Mouse (Mus musculus) midbrain, embryonic 10.5 days (tissue): ENCODE data around the gene Gm6993. TPM values are rescaled to one million over a fixed set of nuclear protein-coding genes. Genes with fewer than 3 reads are reported as not detected.

ENCODE experiments used
- DNase-seq: peaks from one replicate; pipeline ENCODE4 v3.0.0-alpha.2; 2017; ENCODE audit warnings: low spot score
- H3K27ac ChIP-seq: fragments of 300-500 bp; sonication (generic); replicated peaks from 2 replicates; pipeline ENCODE4 v1.5.1; 2016; ENCODE audit warnings: mild to moderate bottlenecking
- H3K27me3 ChIP-seq: fragments of 300-500 bp; sonication (generic); 2 replicates; pipeline ENCODE4 v1.6.1; 2016; ENCODE audit warnings: low read depth, mild to moderate bottlenecking; ENCODE audit not compliant: poor library complexity, severe bottlenecking
- H3K36me3 ChIP-seq: fragments of 300-500 bp; sonication (generic); 2 replicates; pipeline ENCODE4 v1.6.1; 2016; ENCODE audit warnings: mild to moderate bottlenecking, moderate library complexity
- H3K4me1 ChIP-seq: fragments of 300-500 bp; sonication (generic); 2 replicates; pipeline ENCODE4 v1.6.1; 2016
- H3K4me3 ChIP-seq: fragments of 300-500 bp; sonication (generic); 2 replicates; pipeline ENCODE4 v1.5.1; 2016; ENCODE audit warnings: mild to moderate bottlenecking, moderate library complexity
- H3K9me3 ChIP-seq: fragments of 300-500 bp; sonication (generic); replicated peaks from 2 replicates; pipeline ENCODE4 v1.6.1; 2016; ENCODE audit warnings: mild to moderate bottlenecking
- WGBS: fragments of 180-500 bp; shearing (Covaris S2); methylation state at CpG from one replicate; pipeline ENCODE4 v1.1.7; 2016; 5-methylcytosine and 5-hydroxymethylcytosine counted together
- polyA plus RNA-seq: library from polyadenylated mRNA; unstranded; fragments of >200 nt; fragmentation: Nextera tagmentation; extraction: Ambion mirVana; gene quantifications from 2 replicates; pipeline ENCODE4 v1.2.1, GENCODE M21; 2016

Gm6993 gene
- polyA plus RNA-seq, 1 experiment from 2014 or later = not detected

DNA sequence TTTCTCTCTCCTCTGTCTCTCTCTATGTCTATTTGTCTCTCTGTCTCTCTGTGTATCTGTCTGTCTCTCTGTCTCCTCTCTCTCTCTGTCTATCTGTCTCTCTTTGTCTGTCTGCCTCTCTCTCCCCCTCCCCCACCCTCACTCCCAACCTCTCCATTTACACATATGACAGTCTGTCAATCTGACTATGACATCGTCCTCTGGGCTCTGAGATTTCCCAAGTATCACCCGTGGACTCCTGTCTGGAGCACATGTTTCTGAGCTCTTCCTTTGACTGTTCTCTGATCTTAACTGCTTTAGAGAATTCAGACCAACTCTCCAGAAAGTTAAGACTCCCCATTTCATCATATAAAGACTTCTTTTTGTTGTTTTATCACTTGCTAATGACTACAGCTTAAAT is 18.3 kb upstream of the Gm6993 start:
- Histone ChIP-seq H3K9me3 (no peaks in the 10 kb centered on the region), H3K4me3 (no peak overlapping the region), H3K36me3 (no peaks in the 10 kb centered on the region), H3K4me1 (peaks cover 10% of the 10 kb centered on the region), H3K27me3 (no peaks in the 10 kb centered on the region), H3K27ac (no peak overlapping the region)
- 38% methylated on average over 2 of the region's 2 CpGs for WGBS
- no peak for DNase-seq

GRCm38 (mm10) chr12:31222741-31223140 is 17.8 kb upstream of the Gm6993 start:
- no peaks in the 10 kb centered on the region for H3K9me3 ChIP-seq
- WGBS = 28% methylated on average over 3 of the region's 3 CpGs
- H3K4me3 ChIP-seq = no peak overlapping the region
- no peak for DNase-seq
- H3K27me3 ChIP-seq = no peaks in the 10 kb centered on the region
- H3K36me3 ChIP-seq = no peaks in the 10 kb centered on the region
- peaks cover 10% of the 10 kb centered on the region for H3K4me1 ChIP-seq
- H3K27ac ChIP-seq = no peak overlapping the region

- Histone ChIP-seq H3K27ac (no peak overlapping the region), H3K36me3 (no peaks in the 10 kb centered on the region), H3K4me3 (no peak overlapping the region), H3K4me1 (peaks cover 18% of the 10 kb centered on the region), H3K9me3 (no peaks in the 10 kb centered on the region), H3K27me3 (no peaks in the 10 kb centered on the region)
- DNase-seq = no peak
- 44% methylated on average over 8 of the region's 8 CpGs for WGBS
Observed at GRCm38 (mm10) chr12:31225451-31225850, 15.1 kb upstream of the Gm6993 start.

DNA sequence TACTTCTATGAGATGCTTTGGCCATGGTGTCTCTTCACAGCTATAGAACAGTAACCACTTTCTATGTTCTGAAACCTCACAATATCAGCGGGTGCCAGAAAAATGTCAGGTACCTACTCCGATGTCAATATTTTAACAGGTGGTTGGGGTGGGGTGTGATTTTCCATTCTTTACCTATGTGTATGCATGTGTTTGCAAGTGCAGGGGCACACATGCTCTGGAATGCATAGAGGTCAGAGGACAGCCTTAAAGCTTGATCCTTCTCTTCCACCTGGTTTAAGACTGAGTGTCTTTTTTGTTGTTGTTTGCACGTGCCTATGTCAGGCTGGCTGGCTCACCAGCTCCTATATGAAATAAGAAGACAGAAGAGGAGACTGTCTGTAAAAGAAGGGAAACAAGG is 13.4 kb upstream of the Gm6993 start:
- 87% methylated on average over 3 of the region's 3 CpGs for WGBS
- Histone ChIP-seq H3K27me3 (no peaks in the 10 kb centered on the region), H3K27ac (no peak overlapping the region), H3K4me3 (no peak overlapping the region), H3K36me3 (no peaks in the 10 kb centered on the region), H3K9me3 (no peaks in the 10 kb centered on the region), H3K4me1 (peaks cover 17% of the 10 kb centered on the region)
- no peak for DNase-seq

DNA sequence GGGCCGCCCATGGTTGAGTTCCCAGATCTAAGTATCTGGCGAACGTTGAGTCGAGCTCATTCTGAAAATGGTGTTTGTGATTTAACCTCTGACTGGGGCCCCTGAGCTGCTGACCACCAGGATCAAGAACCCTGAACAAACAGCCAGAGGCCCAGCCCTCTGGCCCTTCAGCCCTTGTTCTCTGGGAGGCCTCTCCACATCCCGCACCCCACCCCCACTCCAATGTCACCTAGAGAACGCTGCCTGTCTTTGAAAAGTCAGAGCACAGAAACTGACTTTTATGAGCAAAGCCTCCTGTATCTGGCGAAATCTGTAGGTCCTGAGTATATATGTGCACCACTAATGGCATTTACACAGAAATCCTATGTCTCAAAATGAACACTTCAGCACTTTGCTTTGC is 11.7 kb upstream of the Gm6993 start:
- 57% methylated on average over 7 of the region's 7 CpGs for WGBS
- peaks cover 8% of the 10 kb centered on the region for H3K4me1 ChIP-seq
- DNase-seq = no peak
- H3K4me3 ChIP-seq = no peak overlapping the region
- H3K9me3 ChIP-seq = no peaks in the 10 kb centered on the region
- H3K36me3 ChIP-seq = no peaks in the 10 kb centered on the region
- H3K27ac ChIP-seq = no peak overlapping the region
- H3K27me3 ChIP-seq = no peaks in the 10 kb centered on the region

- WGBS = 85% methylated on average over 1 of the region's 1 CpGs
- Histone ChIP-seq H3K27ac (no peak overlapping the region), H3K9me3 (no peaks in the 10 kb centered on the region), H3K4me3 (no peak overlapping the region), H3K27me3 (no peaks in the 10 kb centered on the region), H3K4me1 (peaks cover 16% of the 10 kb centered on the region), H3K36me3 (no peaks in the 10 kb centered on the region)
- no peak for DNase-seq
Observed at GRCm38 (mm10) chr12:31232635-31233034, 7.9 kb upstream of the Gm6993 start.

DNA sequence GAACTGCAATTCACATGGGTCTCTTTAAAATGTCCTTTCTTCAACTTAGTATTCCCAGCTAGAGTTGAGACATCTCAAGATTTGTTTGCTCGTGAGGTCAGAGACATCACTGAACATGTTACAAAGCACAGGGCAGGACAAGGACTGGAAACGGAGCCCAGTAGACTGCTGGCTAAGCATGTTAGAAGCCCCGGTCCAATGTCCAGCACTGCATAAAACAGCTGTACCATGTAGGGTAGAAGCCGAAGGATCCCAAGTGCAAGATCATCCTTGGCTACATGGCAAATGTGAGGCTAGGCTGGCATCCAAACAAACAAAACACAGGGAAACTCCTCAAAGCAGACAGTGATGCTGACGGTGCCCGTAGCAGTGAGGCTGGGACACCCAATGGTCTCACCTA is 5.6 kb upstream of the Gm6993 start:
- DNase-seq = no peak
- Histone ChIP-seq H3K27ac (no peak overlapping the region), H3K36me3 (no peaks in the 10 kb centered on the region), H3K4me1 (peaks cover 8% of the 10 kb centered on the region), H3K27me3 (no peaks in the 10 kb centered on the region), H3K4me3 (no peak overlapping the region), H3K9me3 (no peaks in the 10 kb centered on the region)
- WGBS = 92% methylated on average over 6 of the region's 6 CpGs

DNA sequence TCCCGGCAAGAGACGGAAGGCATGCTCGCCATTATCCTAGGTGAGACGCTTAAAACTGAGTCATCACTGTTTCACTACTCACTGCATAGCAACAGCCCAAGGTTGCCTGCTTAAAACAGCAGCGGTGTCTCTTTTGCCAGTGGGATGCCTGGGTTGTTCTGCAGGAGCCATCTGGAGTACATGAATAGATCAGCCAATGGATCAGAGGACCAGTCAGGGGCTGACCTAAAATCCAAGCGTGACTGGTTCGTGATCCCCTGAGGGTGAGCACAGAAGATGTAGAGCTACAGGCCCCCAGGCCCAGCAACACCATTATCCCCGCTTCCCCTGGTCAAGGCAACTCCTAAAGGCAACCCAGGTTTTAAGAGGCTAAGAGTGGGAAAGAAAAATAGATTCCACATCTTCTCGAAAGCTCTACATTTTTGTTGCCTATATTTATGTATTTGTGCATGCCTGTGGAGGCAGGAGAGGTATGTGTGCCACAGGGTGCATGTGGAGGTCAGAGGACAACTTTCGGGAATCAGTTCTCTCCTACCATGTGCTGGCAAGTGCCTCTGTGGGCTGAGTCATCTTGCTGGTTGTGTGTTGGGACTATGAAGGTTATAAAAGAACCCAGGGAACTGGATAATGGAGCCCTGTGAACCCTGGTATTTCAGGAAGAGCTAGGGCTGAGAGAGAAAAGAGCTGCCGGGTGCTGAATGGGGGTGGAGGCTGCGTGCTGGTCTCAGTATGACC is 3.5 kb upstream of the Gm6993 start:
- WGBS = 67% methylated on average over 12 of the region's 12 CpGs
- H3K4me1 ChIP-seq = peaks cover 8% of the 10 kb centered on the region
- H3K9me3 ChIP-seq = no peaks in the 10 kb centered on the region
- no peak overlapping the region for H3K4me3 ChIP-seq
- DNase-seq = no peak
- H3K27me3 ChIP-seq = no peaks in the 10 kb centered on the region
- no peak overlapping the region for H3K27ac ChIP-seq
- no peaks in the 10 kb centered on the region for H3K36me3 ChIP-seq

DNA sequence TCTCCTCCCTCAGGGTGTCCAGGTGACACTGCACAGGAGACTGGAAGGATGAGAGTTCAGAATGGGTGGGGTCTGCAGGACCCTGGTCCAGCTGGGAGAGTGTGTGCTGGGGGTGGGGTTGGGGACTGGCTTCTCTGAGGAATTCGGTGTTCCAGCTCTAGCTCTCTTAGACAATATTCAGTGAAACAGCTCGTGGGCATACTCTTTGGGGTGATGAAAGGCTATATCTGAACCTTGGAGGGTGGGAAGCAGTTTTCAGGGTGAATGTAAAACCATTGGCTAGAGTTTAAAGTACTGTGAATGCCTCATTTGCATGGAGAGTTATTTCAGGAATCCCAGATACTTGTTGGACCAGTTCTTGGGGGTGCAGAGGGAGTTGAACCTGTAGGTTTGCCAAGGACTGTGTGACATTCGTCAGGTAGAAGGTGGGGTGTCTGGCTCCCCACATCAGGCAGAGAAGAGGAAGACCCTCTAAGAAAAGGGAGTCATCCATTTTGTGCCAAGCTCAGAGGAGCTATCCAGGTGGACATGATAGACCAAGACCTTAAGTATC is 1.5 kb upstream of the Gm6993 start:
- Histone ChIP-seq H3K4me1 (peaks cover 8% of the 10 kb centered on the region), H3K27me3 (no peaks in the 10 kb centered on the region), H3K9me3 (no peaks in the 10 kb centered on the region), H3K27ac (no peak overlapping the region), H3K36me3 (no peaks in the 10 kb centered on the region), H3K4me3 (no peak overlapping the region)
- DNase-seq = no peak
- WGBS = 76% methylated on average over 3 of the region's 3 CpGs

DNA sequence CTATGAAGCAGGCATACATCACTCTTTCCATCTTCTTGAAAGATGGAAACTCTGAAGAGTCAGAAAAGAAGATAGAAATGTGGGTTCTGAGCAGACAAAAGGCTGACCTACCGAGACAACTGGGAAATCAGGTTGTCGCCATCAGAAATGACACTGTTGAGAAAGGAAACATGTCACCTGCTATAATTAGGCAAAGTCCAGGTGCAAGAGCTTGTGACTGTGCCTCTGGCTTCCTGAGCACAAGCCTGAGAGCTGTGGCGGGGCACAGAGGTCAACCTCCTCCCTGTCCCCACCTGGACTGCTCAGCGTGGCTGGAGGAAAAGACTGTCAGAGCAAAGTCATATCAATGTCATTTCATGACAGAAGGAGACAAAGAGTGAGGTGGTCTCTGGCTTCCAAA is 772 bp upstream of the Gm6993 start:
- Histone ChIP-seq H3K27me3 (no peaks in the 10 kb centered on the region), H3K4me3 (no peak overlapping the region), H3K36me3 (no peaks in the 10 kb centered on the region), H3K4me1 (peaks cover 8% of the 10 kb centered on the region), H3K9me3 (no peaks in the 10 kb centered on the region), H3K27ac (no peak overlapping the region)
- 80% methylated on average over 4 of the region's 4 CpGs for WGBS
- no peak for DNase-seq

DNA sequence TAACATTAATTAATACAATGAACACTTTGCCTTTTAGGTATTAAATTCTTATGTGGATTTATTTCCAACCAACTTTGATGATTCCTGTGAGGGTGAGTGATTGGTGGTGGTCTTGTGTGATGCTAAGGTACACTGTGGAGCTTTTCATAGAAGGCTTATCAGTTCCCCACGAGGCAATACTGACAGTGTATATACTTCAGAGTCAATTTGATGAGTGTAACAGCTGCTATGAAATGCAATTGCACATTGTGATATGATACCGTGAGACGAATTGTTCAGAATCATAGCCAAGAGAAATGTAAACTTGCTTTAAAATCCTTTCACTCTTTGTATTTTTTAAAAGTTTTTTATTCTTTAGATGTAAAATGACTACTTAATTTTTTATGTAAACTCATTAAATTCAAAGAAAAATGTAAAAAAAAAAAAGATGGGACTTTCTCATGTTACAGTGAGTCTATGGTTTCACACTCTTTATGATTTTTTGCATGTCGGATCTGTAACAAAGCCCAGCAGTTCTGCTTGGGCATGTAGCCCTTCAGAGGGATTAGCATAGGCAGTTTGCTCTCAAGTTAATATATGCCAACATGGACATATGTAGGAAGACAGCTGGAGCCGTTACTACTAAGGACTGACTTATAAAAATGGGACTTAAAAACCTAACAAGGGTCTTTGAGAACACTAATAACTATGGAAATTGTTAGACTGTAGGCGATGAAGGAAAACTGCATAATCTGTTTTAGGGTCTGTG is 1.2 kb downstream of the Gm6993 start:
- Histone ChIP-seq H3K4me1 (peaks cover 15% of the 10 kb centered on the region), H3K27me3 (no peaks in the 10 kb centered on the region), H3K4me3 (no peak overlapping the region), H3K36me3 (no peaks in the 10 kb centered on the region), H3K9me3 (no peaks in the 10 kb centered on the region), H3K27ac (no peak overlapping the region)
- no peak for DNase-seq
- 85% methylated on average over 6 of the region's 6 CpGs for WGBS

DNA sequence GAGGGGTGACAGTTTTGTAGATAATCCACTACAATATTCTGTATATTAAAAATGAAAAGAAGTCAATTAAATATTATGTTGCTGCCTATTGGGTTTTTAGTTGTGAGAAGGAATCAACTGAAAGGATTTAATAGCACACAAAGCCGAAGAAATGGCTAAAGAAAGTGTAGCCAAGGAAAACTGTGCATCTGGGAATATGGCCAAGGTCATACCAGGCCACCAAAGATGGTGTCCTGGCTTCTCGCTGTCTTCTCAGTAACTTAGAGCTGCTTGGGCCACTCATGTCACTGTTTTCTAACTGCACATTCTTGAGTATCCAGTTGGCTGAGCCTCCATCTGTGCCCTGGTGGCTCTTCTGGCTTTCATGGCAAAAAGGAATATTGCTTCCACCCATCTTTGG is 3.4 kb downstream of the Gm6993 start:
- Histone ChIP-seq H3K36me3 (no peaks in the 10 kb centered on the region), H3K27ac (no peak overlapping the region), H3K27me3 (no peaks in the 10 kb centered on the region), H3K4me1 (peaks cover 17% of the 10 kb centered on the region), H3K4me3 (no peak overlapping the region), H3K9me3 (no peaks in the 10 kb centered on the region)
- DNase-seq = no peak
- 97% methylated on average over 2 of the region's 2 CpGs for WGBS

- 88% methylated on average over 3 of the region's 3 CpGs for WGBS
Observed at GRCm38 (mm10) chr12:31244691-31245090, 4.1 kb downstream of the Gm6993 start.

More at GRCm38 (mm10) chr12:31244691-31245090, 4.1 kb downstream of the Gm6993 start:
- no peak overlapping the region for H3K27ac ChIP-seq
- no peak for DNase-seq
- H3K9me3 ChIP-seq = no peaks in the 10 kb centered on the region
- H3K27me3 ChIP-seq = no peaks in the 10 kb centered on the region
- H3K4me1 ChIP-seq = peaks cover 17% of the 10 kb centered on the region
- no peak overlapping the region for H3K4me3 ChIP-seq
- no peaks in the 10 kb centered on the region for H3K36me3 ChIP-seq
